Mouse (Mus musculus): ENCODE data around the gene Lingo2.

Lingo2 gene

DNA sequence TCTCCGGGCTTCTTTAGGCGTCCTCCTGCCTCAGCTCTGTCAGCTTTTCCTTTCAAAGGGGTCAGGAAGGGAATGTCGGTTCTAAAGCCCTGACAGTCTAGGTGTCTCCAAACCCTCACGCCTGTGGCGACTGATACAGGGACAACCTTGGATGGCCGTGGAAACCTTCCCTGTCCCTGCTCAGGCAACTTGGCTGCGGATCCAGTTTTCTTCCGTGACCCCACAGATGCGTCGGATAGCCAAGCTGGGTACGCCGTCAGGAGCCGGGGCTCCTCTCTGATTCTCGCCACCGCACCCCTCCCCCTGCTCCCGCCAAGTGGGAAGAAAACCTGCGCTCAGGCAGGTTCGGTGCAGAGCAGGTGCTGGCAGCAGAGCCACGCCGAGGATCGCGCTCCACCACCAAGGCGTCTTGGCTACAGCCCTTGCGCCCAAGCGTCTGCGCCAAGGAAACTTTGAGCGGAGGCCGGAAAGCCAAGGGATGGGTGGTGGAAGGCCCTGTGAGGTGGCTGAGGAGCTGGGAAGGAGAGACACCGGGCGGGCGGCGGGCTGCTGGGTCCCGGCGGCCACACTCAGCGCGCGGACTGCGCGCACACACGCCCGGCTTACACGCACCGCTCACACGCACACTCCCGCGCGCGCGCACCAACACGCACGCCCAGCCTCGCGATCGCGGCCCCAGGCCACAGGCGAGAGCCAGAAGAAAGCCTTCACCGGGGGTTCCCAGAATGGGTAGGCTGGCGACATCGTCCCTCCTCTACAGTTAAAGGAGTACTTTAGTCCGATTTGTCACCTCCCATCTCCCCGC, at the start of gene Lingo2:
Gene Lingo2 (minus strand): TSS at position 598 of the 805 bp plus-strand sequence.
- WGBS = under 1% methylated on average over 61 of the region's 61 CpGs

DNA sequence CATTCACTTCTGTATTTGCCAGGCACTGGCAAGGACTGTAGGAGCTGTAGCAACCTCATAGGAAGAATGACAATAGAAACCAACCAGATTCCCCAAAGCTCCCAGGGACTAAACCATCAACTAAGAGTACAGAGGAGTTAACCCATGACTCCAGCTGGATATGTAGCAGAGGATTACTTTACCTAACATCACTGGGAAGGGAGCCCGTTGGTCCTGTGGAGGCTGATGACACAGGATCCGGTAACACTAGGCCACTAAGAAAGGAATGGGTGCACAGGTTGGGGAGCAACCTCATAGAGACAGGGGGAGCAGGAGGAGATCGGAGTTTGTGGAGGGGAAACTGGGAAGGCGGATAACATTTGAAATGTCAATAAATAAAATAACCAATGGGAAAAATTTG, 21.8 kb upstream of the Lingo2 start:
- WGBS = 89% methylated on average over 4 of the region's 4 CpGs

- WGBS = 5% methylated on average over 20 of the region's 20 CpGs
These were observed 1.2 kb upstream of the Lingo2 start for GRCm38 (mm10) chr4:36952431-36953429.

- 1% methylated on average over 7 of the region's 7 CpGs for WGBS
These were observed 338 bp upstream of the Lingo2 start for GRCm38 (mm10) chr4:36951955-36952215.

DNA sequence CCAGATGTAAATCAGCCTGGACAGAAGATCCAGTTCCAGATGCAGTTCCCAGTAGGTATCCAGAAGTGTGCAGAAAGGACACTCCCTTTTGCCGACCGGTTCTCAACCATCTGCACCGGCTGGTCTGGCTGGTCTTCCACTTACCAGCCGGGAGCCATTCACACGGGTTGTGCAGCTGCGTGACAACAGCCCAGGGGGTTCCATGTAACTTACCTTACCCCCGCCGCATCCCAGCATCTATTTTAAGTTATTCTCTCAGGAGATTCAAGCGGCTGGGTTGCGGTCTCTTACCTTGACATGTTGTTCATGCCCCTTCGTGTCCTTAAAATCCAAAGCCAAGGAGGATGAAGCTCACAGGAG, 777 bp downstream of the Lingo2 start:
- 1% methylated on average over 11 of the region's 11 CpGs for WGBS

DNA sequence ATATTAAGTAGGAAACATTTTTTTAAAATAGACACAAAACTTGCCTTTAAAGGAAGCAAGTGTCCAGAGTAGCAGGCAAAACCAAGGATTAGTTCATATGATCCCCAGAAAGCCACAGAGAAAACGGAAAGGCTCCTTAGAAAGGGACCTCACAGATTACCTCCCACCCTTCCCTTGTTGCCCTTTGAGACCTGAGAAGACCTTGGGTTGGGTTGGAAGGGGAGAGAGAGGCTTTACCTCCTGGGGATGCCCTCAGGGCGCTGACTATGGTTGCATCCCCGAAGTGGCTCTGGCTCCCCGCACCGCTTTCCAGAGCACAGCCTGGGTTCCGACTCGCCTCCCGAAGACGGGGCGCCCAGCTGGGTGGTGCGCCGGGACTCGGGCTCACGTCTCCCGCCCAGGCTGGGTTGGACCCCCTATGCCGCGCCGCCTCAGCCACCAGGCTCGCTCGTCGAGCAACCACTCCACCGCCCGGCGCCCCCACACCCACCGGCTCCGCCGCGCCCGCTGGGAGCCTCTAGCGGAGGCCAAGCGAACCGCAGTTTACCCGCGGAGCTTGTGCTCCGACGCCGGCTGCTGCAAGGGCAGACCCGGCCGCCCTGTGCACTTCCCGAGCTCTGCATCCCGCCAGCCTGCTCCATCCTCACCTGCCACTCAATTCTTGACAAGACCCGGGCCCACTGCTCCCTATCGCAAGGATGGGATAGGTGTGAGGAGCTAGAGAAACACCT, 1.4 kb downstream of the Lingo2 start:
- 2% methylated on average over 43 of the region's 43 CpGs for WGBS

DNA sequence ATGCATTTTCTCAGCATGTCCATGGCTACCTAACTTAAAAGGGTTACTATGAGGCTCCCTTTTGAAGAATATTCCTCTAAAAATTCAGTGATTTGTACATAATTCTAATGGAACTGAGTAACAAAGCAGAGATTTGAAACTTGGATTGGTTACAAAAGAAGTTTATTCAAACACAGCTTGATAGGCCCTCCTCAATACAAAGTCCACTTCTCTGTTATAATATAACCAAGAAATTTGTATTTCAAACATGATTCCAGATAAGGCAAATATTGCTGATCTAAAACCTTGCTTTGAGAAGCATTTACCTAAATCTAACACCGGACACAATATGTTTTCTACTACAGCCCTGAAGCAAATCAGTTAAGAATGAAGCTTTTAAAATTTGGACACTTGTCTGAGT, 60.7 kb downstream of the Lingo2 start:
- 87% methylated on average over 1 of the region's 1 CpGs for WGBS

DNA sequence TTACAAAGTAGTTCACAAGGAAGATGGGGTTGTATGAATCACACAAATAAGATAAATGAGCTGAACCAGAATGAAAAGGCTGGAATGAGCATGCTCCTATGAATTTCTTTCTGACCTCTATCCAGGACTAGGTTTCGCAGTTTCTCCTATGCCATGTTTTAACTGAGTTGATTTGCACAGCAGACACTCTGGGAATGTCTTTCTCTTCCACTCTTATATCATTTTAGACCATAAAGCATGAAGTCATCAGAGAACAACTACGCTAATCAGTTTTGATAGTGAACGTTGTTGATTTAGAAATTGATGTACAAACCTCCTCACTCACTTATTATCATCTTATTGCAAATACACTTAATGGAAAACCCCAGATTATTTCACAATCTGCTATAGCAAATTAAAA, 61.2 kb downstream of the Lingo2 start:
- WGBS = 87% methylated on average over 3 of the region's 3 CpGs

- 86% methylated on average over 4 of the region's 4 CpGs for WGBS
These were observed 176.5 kb downstream of the Lingo2 start for GRCm38 (mm10) chr4:36775088-36775487.

GRCm38 (mm10) chr4:36730691-36731090, 220.9 kb downstream of the Lingo2 start:
- 52% methylated on average over 2 of the region's 2 CpGs for WGBS

DNA sequence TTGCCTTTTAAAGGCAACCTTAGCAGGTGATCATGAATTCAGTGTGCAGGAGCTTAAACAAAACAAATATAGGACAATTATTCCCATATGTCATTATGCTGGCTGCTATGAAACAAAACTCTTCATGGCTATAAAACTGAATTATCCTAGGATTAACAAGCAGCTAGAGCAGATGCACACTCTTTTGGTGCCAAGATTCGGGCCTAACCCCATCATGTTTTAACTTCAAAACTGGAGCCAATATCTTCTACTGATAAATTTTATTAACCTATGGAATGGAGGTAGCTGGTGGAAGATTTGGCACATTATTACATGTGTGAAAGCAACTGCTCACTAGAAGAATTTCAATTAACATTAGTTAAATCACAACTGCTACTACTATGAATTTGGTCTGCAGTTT, 235.1 kb downstream of the Lingo2 start:
- 77% methylated on average over 1 of the region's 1 CpGs for WGBS

GRCm38 (mm10) chr4:36698888-36699287, 252.7 kb downstream of the Lingo2 start:
- 66% methylated on average over 3 of the region's 3 CpGs for WGBS

DNA sequence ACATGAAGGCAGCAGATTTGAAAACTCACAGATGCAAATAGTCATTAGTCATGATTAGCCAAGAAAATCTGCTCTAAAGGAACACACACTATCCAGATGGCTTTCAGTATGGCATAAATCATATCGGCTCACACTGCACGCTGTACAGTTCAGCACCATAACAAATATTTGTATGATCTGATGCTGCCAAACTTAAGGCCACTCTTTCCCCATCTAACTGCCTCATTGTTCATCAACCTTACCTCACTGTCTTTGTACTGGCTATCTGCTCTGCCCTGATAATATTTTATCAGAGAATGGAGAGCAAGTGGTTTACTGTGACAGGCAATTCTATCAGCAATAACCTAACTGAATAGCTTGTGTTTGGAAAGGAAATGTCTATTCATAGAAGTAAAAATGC, 254.7 kb downstream of the Lingo2 start:
- WGBS = 77% methylated on average over 2 of the region's 2 CpGs

DNA sequence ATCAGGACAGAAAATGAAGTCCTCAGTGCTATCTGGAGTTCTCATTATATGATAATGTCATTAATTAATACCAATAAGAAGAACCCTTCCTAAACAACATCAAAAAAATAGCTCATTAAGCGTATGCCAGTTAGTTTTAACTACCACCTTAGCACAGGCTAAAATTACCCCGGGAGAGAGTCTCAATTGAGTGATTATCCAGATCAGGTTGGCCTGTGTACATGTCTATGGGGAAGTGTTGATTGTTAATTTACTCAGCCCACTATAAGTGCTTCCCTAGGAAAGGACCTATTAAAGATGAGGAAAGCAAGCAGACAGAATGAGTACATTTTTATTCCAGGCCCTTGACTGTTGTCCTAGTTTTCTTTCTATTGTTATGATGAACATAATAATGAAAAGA, 291.6 kb downstream of the Lingo2 start:
- WGBS = 54% methylated on average over 2 of the region's 2 CpGs

DNA sequence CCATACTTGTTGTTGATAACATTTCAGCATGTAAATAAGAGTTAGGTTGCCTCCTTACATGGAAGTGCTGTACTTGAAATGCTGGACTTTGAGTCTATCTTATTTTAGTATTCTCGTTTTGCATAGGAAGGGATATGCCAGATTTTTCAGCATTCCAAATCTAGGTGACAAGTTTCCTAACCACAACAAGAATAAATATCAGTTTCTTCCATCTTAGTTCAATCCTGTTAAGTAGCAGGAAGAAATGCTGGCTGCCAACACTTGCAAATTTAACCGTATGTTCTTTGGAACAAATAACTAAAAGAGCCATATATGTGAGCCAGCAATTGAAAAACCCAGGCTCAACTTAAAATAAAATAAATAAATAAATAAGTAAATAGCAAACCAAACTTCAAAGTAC, 315.9 kb downstream of the Lingo2 start:
- 40% methylated on average over 2 of the region's 2 CpGs for WGBS

GRCm38 (mm10) chr4:36576801-36577200, 374.7 kb downstream of the Lingo2 start:
- WGBS = 61% methylated on average over 5 of the region's 5 CpGs

DNA sequence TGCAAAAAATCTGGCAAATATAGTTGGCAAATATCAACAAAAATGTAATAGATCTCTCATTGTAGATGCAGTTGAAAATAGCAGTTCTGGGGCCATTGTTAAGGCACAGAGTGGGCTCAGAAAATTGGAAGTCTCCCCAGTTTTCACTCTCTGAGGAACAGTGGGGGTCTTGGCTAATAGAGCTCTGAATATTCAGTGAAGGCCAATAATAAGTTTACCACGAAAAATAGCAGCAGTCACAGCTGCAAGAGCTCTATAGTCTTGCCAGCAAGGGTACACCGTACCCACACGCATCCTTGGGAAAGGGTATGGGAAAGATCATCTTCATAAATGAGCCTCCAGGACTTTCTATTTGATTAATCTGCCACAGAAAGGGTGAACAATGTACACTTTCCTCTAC, 375.3 kb downstream of the Lingo2 start:
- 53% methylated on average over 3 of the region's 3 CpGs for WGBS

GRCm38 (mm10) chr4:36566544-36566943, 385.0 kb downstream of the Lingo2 start:
- WGBS = 83% methylated on average over 1 of the region's 1 CpGs

GRCm38 (mm10) chr4:36560997-36561396, 390.6 kb downstream of the Lingo2 start:
- WGBS = 88% methylated on average over 1 of the region's 1 CpGs

GRCm38 (mm10) chr4:36540664-36541360, 410.7 kb downstream of the Lingo2 start:
- WGBS = 49% methylated on average over 2 of the region's 2 CpGs

DNA sequence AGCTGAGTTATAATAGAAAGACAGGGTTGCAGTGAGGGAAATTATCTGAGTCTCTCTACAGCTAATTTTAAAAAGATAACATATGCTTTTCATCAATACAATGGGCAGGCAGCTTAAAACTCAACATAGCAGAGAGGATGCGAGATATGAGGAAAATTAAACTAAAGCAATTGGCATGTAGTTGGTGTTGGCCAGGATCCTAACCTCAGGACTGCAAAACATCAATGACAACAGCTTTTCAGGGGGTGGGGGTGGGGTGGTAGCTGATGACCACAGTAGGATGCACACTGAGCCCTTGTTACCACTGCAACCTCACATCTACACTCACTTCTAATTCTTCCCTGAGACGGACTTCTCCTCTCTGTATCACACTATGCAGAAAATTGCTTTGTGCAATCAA, 417.7 kb downstream of the Lingo2 start:
- 76% methylated on average over 2 of the region's 2 CpGs for WGBS

DNA sequence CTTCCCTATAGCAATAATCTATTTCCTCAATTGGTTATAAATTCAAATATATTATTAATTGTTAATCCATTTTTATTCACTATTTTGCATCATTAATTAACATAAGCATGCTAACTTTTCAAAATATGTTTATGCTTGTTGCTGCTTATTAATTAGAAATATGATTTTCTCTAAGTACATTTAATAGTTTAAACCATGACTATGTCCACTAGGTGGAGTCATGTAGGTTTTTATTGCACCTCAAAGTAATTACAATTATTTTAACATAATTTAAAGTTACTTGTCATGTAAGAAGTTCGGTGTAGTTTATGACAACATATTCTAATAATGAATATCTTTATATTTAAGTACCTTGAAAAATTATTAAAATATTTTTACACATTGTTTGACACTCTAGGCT, 461.3 kb downstream of the Lingo2 start:
- 58% methylated on average over 1 of the region's 1 CpGs for WGBS
